Mouse (Mus musculus): ENCODE data around the gene Gpr146.
A peak's percentile ranks its signal among the peaks of the same experiment; 100 is the strongest.

The Gpr146 gene

DNA sequence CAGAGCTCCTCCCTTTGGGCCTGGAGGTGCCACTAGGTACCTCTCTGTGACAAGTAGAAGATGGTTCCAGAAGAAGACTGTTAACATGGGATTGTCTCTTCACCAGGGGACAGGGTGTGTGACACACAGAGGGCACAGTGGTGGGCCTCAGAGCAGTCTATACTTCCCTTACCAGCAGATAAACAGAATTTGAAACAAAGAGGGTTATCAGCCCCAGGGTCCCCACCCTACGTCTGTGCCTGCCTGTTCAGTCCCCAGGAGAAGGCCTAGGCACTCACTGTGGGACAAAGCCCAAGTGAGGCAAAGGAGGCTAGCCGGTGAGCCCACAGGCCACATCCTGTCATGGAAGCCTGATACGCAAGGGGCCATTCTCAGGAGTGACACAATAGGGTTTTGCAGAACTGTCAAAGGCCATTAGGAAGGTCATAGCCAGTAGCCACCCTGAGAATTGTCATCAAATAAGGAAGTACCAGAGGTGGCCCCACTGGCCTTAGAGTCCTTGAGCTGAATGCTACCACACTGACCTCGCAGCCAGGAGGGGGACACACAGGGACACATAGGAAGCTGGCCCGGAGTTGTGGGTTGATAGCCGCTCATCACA lies 27.4 kb downstream of the Gpr146 start, which contains the start of gene C130050O18Rik:
Gene C130050O18Rik, plus strand, starts transcription at position 480 of the 601 bp plus-strand sequence.
- DNase-seq, result no peak

DNA sequence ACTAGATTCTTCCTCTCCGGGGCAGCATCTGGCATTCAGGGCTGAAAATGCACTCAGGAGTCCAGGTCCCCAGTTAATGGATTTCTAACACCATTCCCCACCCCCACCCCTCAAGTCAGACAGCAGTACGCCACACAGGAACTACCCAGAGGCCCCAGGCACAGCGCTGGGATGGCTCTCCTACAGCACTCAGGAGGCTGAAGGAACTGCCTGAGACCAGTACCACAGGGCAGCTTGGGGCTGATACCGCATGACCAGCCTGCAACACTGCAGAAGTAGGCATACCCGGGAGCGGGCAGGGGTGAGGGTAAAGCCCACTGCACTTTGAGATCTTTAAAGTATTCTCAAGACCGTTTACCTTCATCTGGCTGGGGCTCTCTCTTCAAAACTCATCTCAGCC lies 28.0 kb downstream of the Gpr146 start:
- no peak for DNase-seq

DNA sequence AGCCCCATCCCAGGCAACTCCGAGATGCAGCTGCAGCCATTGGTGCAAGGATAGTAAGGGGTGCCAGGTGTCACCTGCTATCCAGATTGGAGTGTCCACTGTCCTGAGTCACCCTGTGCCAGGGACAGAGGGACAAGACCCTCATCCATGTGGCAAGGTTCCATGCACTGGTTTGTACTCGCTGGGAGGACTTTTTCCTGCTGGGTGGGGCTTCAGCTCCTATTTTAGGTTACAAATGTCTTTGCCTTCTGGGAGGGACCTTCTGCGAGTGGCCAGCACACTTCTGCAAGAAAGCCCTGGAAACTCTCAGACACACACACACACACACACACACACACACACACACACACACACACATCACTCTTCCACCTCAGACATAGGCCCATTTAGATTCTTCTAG lies 28.5 kb downstream of the Gpr146 start:
- DNase-seq, result no peak

DNA sequence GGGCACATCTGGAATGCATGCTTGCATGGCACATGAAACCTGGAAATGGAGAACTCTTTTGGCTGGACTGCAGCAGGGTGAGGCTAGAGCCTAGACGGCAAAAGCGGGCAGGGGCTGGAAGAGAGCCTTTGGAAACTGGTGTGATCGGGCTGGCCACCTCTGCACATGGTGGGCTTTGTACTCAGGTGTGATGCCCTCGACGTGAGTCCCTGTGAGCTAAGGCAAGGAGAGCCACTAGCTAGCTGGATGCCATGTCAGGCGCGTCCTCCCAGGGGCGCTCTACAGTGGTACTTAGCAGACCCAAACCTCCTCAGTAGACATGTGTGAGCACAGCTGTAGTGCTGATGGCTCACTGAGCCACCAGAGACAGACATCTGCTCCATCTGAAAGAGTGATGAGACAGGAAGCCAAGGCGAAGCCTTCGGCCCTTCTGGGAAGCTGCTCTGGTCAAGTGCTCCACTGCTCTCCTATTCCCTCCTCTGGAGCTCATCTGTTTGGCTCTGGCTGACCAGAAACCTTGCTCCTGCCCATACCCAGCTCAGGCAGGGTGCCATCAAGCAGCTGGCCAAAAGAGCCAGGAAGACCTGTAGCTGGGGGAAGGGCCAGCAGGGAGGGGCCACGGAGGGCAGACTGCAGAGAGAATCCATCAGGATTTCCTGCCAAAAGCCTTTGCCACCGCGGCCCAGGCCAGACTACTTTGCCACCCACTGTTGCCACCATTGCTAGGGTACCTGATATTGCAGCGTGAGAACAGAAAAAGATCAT lies 29.8 kb downstream of the Gpr146 start:
- DNase-seq, result no peak

DNA sequence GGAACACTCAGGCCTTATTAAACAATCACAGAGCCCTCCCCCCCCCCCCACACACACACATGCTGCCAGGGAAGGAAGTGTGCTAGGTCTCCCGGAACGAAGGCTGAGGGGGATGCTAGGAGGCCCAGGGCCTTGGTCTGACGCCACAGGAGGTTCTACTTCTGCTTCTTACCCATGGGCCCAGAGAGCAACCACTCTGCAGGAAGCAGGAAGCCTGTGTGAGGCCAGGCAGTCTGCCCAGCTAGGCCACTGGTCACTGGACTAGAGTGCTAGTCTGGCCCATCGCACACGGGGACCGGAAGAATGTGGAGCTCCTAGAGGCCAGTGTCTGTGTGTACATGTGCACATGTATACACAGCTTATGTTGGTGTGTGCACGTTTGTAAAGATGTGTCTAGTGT lies 31.0 kb downstream of the Gpr146 start:
- DNase-seq, result no peak

DNA sequence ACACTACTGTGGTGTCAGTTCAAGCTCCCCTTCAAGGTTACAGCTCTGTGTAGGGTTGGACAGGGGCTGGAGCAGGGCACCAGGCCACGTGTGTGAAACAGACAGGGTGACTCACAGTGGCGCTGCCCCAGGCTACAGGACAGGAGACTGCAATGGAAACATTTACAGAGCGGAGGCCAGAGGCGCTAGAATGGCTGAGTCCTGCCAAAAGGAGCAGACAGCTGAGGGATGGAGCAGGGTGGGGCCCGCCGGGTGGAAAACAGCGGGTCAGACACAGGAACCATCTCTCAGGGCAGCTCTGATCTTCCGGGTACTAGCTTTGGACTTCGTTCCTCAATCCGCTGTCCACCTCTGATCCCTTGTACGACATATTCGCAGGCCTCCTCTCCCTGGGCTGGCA lies 31.9 kb downstream of the Gpr146 start:
- DNase-seq, result no peak

DNA sequence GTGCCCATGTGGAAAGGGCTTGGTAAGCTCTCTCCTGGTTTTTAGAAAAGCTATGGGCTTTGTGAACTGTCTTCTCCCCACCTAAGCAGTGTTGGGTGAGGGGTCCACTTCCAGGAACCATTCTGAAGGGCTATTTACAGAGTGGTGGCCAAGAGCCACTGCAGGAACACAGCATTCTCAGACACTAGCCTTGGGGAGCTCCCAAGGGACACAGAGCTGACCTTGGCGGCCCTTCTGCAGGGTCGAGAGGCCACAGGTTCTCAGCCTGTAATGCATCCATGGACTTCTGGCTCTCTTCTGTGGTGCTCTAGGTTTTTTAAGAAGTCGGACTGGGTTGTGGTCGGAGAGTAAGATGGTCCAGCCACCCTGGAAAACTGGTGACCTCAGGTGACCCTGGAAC lies 32.6 kb downstream of the Gpr146 start:
- DNase-seq, result no peak

DNA sequence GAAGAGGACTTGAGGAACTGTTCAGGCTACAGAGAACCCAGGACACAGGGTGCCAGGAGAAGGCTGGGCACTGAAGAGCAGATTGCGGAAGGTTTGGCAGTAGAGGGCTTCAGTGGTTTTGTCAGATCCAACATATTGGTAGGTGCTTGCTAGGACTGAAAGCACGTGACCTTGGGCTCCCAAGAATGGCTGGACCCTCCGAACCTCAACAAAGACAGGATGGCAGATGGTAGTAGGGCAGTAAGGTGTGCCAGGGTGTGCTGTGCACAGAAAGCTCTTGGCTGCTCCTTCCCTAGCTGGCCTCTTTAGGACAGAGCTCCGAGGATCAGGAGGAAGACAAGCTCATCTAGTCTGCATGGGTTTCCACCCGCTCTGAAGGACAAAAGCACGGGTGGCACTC lies 33.6 kb downstream of the Gpr146 start:
- DNase-seq, result no peak

DNA sequence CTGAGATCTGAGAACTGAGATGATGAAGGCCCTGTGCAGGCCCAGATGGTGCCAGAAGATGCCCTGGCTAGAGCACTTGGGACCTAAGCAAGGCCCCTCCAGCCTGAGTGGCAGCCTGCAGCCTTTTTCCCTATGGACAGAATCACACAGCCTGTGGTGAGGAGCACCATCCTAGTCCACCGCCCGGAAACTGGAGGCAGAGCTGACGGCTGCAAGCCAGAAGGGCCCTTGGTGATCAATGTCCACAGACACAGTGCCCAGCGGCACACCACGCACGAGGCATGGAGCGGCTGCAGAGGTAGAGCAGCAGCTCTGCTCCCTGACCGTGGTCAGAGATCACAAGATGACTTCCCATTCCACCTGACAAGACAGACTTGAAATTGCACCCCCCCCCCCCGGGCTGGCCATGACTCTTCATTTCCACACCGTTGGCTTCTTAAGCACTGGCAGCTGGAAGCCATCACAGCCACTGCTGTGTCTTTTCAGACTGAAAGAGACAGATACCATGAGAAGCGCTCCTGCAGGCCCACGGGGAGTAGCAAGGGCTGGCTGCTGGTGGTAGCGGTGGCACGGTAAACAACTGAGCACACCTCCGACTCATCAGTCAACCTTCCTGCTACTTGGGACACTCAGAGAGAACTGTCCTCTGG lies 34.3 kb downstream of the Gpr146 start:
- no peak for DNase-seq

DNA sequence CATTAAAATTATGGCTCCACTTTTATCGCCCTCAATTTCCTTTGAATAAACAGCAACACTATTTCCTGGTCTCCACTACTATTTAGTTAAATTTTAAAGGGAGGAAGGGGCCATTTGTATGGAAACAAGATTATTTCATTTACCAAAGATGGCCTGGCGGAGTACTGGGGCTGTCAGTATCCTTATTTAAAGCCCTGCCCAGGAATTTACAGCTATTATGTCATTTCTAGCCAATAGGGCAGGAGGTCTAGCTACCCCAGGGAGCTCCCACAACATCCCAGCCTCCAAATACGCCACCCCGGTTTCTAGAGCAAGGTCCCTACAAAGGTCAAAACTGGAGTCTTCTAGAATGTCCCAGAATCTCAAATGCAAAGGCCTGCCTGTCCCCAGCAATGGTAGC lies 36.0 kb downstream of the Gpr146 start:
- no peak for DNase-seq

DNA sequence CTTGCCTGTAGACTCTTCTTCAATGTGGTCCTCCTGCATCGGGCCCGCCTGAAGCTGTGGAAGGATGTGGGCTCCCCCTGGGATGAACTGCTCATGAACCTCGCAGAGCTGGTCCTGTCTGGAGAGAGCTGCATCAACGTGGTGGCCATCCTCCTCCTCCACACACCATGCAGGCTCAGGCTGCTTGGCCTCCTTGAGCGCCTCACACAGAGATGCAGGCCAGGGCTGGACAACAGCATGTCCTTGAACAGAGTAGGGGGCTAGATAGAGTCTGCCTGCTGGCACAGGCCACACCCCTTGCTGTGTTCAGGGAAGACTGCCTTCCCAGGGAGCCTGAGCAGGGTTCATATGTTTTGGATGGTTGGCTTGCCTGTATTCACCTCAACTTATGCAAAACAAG lies 37.5 kb downstream of the Gpr146 start:
- no peak for DNase-seq

DNA sequence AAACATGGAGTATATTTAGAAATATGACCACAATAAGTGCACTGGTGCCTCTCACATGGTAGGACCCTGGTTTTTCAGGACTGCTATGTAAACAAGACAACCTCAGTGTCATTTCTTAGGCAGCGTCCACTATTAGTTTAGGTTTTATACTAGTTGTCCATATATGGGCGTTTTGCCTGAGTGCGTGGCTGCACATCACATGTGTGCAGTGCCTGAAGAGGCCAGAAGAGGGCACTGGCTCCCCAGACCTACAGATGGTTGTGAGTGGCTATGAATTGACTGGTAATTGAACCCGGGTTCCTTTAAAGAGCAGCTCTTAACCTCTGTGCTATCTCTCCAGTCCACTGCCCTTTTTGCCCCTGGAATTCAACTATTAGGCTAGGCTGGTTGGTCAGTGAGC lies 39.4 kb downstream of the Gpr146 start:
- peak; percentile 44 for DNase-seq

DNA sequence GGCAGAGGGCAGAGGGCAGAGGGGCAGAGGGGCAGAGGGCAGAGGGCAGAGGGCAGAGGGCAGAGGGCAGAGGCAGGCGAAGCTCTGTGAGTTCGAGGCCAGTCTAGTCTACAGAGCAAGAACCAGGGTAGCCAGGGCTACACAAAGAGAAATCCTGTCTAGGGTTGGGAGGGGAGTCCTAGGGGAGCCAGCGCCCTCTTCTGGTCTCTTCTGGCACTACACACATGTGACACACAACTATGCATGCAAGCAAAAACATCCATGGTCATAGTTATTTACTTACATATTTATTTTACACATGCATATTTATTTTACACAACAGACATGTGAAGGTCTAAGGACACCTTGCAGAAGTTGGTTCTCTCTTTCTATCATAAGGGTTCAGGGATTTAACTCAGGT lies 40.0 kb downstream of the Gpr146 start:
- DNase-seq, result no peak

DNA sequence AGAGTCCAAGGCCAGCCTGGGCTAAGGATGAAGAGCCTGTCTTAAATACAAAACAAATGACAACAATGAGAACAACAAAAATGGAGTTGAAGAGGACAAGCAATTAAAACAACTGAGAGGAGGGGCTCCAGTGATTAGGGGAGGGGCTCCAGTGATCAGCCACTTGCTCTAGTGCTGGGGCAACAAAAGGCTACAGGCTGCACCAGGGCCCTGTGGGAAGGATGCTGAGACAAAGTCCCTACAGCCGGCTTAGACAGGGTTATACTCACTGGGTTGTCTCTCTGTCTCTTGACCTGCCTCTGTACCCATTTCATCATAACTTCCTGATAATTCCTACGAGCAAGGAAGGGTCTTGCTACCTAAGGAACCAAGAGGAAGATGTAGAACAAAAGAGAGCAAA lies 40.6 kb downstream of the Gpr146 start:
- no peak for DNase-seq

DNA sequence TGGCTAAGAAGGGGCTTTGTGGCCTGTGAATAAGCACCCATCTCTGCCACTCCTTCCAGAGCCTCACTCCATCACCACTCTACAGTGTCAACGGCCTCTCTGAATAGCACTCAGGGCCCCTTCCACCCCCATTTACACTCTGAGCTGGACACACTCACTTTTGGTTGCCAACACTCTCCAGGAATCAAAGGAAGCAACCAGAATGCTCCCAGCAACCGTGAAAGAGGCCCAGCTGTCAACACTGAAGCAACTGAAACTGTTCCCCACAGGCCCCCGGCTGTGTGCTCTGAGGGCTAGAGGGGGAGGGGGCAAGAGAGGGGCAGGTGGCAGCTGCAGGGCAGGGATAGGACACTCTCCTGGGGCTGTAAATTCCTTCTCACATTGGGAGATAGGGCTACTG lies 41.1 kb downstream of the Gpr146 start:
- peak; percentile 72 for DNase-seq

DNA sequence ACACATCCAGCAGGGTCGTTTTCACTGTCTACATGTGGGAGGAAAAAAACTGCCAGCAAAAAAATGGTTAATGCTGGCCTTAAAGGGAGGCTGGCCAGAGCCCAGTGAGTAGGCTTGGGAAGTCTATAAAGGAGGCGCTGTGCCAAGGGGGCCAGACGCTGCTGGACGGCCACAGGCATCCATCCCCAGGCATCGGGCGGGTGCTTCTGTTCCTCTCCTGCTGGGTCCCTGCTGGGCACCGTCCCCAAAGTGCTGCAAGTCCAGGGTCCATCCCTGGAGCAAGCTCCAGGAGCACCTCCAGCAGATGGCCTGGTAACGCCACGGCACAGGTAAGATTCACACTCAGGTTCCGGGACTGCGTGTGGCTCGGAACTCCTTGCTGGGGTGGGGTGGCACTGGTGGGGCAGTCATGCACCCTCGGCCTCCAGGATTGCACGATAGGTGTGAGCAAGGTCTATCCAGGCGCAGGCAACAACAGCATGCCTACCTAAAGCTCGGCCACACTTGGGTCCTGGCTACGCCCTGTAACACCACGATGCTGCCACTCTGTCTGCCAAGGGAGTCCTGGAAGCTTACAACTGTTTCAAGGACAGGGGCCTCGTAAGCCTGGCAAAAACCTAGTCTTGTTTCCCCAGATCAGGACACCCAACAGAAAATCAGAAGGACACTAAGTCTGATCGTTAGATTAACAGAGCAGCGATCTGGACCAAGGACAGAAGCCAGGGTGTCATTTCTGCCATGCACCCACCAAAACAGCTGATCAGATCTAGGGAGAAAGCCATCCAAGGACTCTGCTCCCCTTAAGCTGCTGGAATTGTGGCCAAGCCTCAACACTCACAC lies 45.7 kb downstream of the Gpr146 start, which contains the start of gene Gper1:
Gene Gper1, plus strand, starts transcription at position 126 of the 840 bp plus-strand sequence.
- DNase-seq, result no peak

DNA sequence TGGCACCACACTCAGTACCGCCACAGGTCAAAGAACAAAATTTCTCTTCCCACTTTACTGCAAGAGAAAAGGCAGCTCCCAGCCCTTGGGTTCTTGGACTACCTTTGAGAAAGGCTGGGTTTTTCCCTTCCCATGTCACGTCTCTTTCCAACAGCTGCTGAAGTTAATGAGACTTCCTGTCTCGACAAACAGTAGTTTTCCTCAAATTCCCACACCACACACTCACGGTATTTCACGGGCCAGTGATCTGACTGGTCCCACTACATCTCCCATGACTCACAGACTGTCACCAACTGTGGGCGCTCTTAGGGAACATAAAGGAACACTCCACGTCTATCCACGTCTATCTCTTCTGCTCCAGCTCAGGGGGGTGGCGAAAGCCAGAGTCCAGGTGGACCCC lies 47.7 kb downstream of the Gpr146 start:
- DNase-seq, result no peak

DNA sequence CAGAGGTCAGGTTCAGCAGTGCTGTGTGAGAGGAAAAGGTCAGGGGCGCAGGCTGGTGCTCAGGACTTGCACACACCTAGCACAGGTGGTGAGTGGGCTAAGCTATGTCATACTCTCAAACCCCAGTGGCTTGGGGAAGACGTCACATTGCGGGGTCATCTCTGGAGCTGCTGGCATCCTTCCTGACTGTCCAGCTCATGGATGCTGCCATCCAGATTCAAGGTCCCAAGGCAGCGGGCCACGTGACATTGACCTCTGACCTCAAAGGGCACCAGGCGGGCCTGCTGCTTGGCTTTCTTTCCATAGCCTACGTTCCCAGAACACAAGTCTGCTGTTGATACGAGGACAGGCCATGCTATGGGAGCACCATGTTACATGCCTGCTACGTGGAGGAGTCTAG lies 49.5 kb downstream of the Gpr146 start:
- no peak for DNase-seq

DNA sequence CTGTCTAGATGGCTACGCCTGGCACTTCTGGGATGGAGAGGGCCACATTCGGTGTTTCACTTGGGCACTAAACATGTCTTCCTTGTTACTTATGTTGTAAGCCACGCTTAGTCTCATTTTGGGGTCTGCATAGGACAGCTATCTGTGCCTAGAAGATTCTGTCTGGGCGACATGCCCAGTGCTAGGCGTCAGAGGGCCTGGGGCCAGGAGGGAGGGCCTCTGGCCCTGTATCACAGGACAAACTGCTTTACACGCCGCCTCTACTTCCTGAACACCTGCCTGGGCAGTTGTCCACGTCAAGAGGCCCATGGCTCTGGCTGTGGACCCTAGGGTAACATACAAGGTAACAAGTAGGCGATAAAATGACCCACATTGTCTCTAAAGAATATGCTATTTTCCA lies 50.5 kb downstream of the Gpr146 start:
- no peak for DNase-seq

DNA sequence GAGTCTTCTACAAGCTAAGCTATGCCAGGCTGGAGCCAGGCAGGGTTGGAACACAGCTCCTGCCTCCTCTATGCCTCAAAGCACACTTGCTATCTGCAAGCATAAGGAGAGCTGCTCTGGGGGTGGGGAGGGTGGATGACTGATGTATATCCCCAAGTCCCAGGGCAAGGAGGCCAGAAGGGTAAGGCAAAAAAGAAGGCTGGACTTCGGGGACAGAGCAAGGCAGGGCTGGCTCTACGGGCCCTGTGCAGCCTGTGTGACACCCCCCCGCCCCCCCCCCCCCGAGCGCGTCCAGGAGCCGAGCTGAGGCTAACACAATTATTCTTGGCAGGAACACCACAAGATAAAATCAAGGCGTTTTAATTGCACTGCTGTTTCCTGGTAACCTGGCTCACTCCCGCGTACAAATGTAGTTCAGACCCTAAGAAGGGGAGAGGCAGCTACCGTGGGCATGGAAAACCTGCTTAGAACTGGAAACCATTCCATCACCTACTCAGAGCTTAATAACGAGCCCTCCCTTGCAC lies 52.4 kb downstream of the Gpr146 start:
- no peak for DNase-seq

DNA sequence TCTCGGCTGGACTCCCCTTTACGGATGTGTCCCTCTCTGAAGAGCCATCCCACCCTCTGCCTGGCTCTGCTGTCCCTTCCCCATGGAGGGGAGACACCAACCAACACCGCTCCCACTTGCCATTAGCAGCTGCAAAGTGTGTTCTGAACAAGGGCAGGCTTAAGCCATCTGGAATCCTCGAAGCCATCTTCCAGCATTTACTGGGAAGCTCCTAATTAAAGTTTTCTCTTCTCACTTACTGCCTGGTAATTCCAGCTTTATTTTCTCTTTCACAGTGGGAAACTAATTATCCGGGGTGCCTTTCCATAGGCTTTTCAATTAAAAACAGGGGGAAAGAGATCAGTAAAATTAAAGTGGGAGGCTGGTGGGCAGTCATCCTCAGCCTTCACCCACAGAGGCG lies 54.8 kb downstream of the Gpr146 start:
- no peak for DNase-seq

DNA sequence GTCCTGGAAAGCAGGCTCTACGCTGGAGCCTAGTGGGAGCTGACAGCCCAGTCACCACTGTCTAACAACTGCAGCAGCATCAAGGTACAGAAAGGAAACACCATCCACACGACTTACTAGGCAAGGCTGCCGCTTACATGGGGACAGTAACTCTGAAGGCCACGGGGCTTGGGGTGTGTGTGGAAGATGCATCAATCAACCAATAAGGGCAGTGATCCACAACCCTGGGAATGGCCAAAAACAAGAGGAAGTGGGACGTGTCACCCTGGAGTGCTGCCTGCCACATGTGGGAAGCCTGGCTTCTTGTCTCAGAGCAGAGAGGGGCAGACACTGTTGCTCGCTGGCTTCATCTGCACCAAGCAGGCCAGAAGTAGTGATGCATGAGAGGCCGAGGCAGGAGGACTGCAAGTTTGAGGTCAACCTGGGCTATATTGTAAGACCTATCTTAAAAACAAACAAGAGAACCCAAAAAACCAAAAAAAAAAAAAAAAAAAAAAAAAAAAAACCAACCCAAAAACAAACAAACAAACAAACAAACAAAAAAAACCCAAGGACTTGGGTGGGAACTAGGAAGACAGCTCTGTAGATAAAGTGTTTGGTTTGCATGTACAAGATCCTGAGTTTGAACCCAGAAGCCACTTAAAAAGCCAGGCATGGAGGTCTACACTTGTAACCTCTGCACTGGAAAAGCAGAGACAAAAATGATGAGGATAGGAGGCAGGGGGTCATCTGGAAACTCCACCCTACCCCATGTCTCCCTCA lies 55.4 kb downstream of the Gpr146 start:
- DNase-seq, result no peak

Measured in thymus, postnatal 25 days (tissue).